Mouse (Mus musculus): Measurements from ENCODE around the gene Hpse2. TPM values are rescaled to one million over a fixed set of nuclear protein-coding genes. Genes with fewer than 3 reads are reported as not detected.
A peak's percentile ranks its signal among the peaks of the same experiment; 100 is the strongest.
"Not testable (repeated sequence)": the region's sequence is repeated elsewhere in the genome, so short reads cannot be mapped to it uniquely, and the experiment has no call there.

Hpse2 gene
- polyA plus RNA-seq, 1 experiment from 2014 or later: 0.08 TPM

DNA sequence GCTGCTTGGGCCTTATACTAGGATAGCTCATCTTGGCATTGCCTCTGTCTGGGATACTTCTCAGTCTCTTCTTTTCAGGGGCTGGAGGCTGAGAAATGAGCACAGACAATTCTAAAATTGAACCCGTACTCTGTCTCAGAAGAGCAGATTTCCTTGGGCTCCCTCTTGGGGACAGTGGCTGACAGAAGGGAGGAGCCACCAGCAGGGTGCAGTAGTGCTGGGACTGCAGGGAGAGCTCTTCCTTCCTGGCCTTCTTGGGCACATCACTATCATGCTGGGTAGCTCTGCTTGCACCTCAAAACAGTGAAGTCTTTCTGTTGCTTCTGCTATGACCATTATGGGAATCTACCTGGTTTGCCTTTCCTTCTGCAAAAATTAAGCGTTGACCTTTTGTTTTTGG lies 603.0 kb downstream of the Hpse2 start:
- H3K27ac ChIP-seq: no peak overlapping the region
- H3K4me2 ChIP-seq (ENCODE audit: low read length): no peak overlapping the region
- ATAC-seq (replicated peaks; ENCODE audit: low FRiP score, low read depth) (no peak), DNase-seq (ENCODE audit: low spot score) (no peak)
- H3K36me3 ChIP-seq (ENCODE audit: insufficient read depth, low read length): no peaks in the 10 kb centered on the region
- H3K27me3 ChIP-seq (ENCODE audit: insufficient read depth, low read length): no peaks in the 10 kb centered on the region
- no peaks in the 10 kb centered on the region for H3K9me3 ChIP-seq (replicated peaks; ENCODE audit: low read length)
- no peak overlapping the region for H3K9ac ChIP-seq (ENCODE audit: low read depth, low read length)
- TF ChIP-seq CTCF (IDR thresholded peaks at IDR 0.05; ENCODE audit: low read depth): peak; percentile 43
- H3K4me1 ChIP-seq (replicated peaks; ENCODE audit: insufficient read depth, low read length): peaks cover under 1% of the 10 kb centered on the region; the same call in 1 of the 2 replicates
- 41% methylated on average over 2 of the region's 2 CpGs for WGBS
- no peak overlapping the region for H3K4me3 ChIP-seq (replicated peaks; ENCODE audit: low read depth, low read length)

- 53% methylated on average over 7 of the region's 7 CpGs for WGBS
- peak overlapping the region; percentile 55 for H3K9ac ChIP-seq (ENCODE audit: low read depth, low read length)
- H3K9me3 ChIP-seq (replicated peaks; ENCODE audit: low read length); H3K4me1 ChIP-seq (replicated peaks; ENCODE audit: insufficient read depth, low read length); H3K27me3 ChIP-seq (ENCODE audit: insufficient read depth, low read length); DNase-seq (ENCODE audit: low spot score); ATAC-seq (replicated peaks; ENCODE audit: low FRiP score, low read depth); H3K36me3 ChIP-seq (ENCODE audit: insufficient read depth, low read length): not testable (repeated sequence)
- H3K27ac ChIP-seq: peak overlapping the region; percentile 72
- peak overlapping the region; percentile 45 for H3K4me3 ChIP-seq (replicated peaks; ENCODE audit: low read depth, low read length)
- H3K4me2 ChIP-seq (ENCODE audit: low read length): peak overlapping the region; percentile 53
- TF ChIP-seq CTCF (IDR thresholded peaks at IDR 0.05; ENCODE audit: low read depth): 0 out of 2 replicates have a peak, but pooled peaks have one; percentile 9
Observed at GRCm38 (mm10) chr19:42780156-42780538, 608.0 kb downstream of the Hpse2 start.

DNA sequence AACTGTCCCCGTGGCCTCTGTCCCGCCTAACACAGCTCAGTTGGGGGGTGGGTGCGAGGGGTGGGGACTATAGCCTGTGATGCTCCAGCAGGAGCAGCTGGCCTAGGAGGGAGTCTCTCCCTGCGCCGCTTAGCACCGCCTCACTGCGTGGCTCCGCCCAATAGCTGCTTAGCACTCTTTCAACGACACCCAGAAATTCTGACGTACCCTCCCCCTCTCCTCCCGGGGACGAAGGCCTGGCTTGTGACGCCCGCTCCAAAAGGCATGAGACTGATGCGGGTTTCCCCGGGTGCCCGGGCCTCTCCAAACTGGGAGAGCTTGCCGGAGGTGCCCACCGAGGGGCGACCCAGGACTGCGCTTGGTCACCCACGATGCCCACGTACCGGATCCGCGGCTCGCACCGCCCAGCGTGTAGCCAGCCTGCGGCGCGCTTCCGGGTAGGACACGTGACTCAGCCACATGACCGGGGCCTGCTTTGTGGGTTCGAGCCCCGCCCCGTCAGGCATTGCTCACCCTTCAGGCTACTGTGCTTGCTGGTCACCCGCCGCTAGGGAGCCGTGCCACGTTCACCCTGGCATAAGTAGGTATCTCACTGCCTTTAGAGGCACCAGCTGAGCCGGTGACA lies 608.5 kb downstream of the Hpse2 start, which contains the start of gene Hps1:
Gene Hps1, minus strand, starts transcription at position 448 of the 625 bp plus-strand sequence.
- Histone ChIP-seq H3K9me3 (replicated peaks; ENCODE audit: low read length) (no peaks in the 10 kb centered on the region), H3K4me2 (ENCODE audit: low read length) (peak within 1 kb of the TSS; percentile 53), H3K27me3 (ENCODE audit: insufficient read depth, low read length) (no peaks in the 10 kb centered on the region), H3K4me3 (replicated peaks; ENCODE audit: low read depth, low read length) (peak within 1 kb of the TSS; percentile 45), H3K9ac (ENCODE audit: low read depth, low read length) (peak within 1 kb of the TSS; percentile 55), H3K4me1 (replicated peaks; ENCODE audit: insufficient read depth, low read length) (peaks cover 7% of the 10 kb centered on the region; the same call in 1 of the 2 replicates), H3K27ac (peak within 1 kb of the TSS; percentile 72), H3K36me3 (ENCODE audit: insufficient read depth, low read length) (no peaks in the 10 kb centered on the region)
- no peak for TF ChIP-seq CTCF (IDR thresholded peaks at IDR 0.05; ENCODE audit: low read depth)
- ATAC-seq (replicated peaks; ENCODE audit: low FRiP score, low read depth): peak; percentile 94
- under 1% methylated on average over 43 of the region's 43 CpGs for WGBS
- peak; percentile 95 for DNase-seq (ENCODE audit: low spot score)

DNA sequence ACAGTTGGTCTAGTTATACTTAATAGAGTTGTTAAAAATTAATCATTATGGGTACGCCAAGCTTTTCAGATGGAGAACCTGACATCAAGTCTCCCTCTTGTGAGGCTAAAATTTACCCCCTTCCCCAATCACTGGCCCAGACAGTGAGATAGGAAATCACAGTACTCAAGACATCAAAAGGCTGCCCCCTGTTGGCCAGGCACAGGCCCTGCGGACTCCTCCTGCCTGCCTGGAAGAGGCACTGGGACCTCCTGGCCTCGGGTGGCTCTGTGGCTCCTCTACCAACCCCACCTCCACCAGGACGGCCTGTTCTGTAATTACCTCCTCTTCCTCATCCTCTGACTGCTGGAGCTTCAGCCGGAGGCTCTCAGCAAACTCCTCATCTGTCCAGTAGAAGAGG lies 610.4 kb downstream of the Hpse2 start:
- WGBS: 69% methylated on average over 5 of the region's 5 CpGs
- Histone ChIP-seq H3K4me1 (replicated peaks; ENCODE audit: insufficient read depth, low read length) (peaks cover 7% of the 10 kb centered on the region; the same call in 1 of the 2 replicates), H3K36me3 (ENCODE audit: insufficient read depth, low read length) (no peaks in the 10 kb centered on the region), H3K27me3 (ENCODE audit: insufficient read depth, low read length) (no peaks in the 10 kb centered on the region), H3K27ac (no peak overlapping the region), H3K9ac (ENCODE audit: low read depth, low read length) (no peak overlapping the region), H3K9me3 (replicated peaks; ENCODE audit: low read length) (no peaks in the 10 kb centered on the region), H3K4me3 (replicated peaks; ENCODE audit: low read depth, low read length) (no peak overlapping the region), H3K4me2 (ENCODE audit: low read length) (no peak overlapping the region)
- DNase-seq (ENCODE audit: low spot score): no peak
- ATAC-seq (replicated peaks; ENCODE audit: low FRiP score, low read depth): no peak
- TF ChIP-seq CTCF (IDR thresholded peaks at IDR 0.05; ENCODE audit: low read depth): no peak; the same call in 1 of the 2 replicates

DNA sequence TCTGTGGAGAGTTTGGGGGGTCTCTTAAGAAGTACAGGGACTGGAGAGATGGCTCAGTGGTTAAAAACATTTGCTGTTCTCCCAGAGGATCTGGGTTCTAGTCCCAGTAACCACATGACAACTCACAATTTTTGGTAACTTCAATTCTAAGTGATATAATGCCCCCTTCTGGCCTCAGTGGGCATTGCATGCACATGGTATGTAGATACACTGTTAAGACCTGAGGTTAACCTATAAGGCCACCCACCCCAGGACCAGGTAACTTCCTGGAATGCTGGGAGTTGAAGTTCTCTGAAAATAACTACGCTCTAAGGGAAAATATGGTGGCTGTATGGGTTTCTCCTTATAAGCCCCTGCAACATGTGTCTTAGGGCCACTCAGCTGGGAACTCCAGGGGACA lies 611.3 kb downstream of the Hpse2 start:
- TF ChIP-seq CTCF (IDR thresholded peaks at IDR 0.05; ENCODE audit: low read depth): peak; percentile 54
- DNase-seq (ENCODE audit: low spot score): no peak
- WGBS: 96% methylated on average over 1 of the region's 1 CpGs

DNA sequence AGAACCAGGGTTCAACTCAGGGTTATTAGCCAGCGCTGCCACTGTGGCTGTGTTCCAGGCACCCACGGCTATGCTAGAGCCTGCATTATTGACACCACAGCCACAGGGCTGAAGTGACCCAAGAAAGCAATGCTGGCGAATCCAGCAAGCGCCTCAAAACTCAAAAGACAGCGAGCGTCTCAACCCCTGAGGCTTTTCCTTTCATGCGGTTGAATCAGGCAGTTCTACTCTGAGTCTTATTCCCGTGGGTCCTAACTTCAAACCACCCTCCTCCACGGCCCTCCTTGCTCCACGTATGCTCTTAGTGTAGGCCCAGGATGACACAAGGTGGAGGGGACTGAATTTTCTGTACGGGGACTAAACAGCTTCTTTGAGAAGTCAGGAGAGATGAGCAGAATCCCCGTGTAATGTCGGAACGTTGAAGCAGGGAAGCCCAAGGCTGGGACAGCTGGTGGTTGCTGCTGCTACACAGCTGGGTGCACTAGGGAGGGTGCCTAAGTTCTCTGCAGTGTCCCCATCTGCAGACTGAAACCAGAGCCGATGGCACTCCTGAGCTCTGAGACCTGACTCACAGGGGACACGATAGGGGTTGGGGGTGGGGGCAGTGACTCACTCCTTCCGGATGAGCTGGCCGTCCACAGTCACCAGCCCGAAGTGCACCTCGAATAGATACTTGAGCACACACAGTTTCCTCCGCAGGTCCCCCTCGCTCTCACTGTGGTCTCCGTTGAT lies 617.8 kb downstream of the Hpse2 start:
- ATAC-seq (replicated peaks; ENCODE audit: low FRiP score, low read depth) (0 out of 2 replicates have a peak, but pooled peaks have one; percentile 21), DNase-seq (ENCODE audit: low spot score) (no peak)
- H3K4me3 ChIP-seq (replicated peaks; ENCODE audit: low read depth, low read length): no peak overlapping the region
- 67% methylated on average over 23 of the region's 23 CpGs for WGBS
- H3K9ac ChIP-seq (ENCODE audit: low read depth, low read length): no peak overlapping the region
- TF ChIP-seq CTCF (IDR thresholded peaks at IDR 0.05; ENCODE audit: low read depth): no peak
- no peak overlapping the region for H3K4me2 ChIP-seq (ENCODE audit: low read length)
- H3K36me3 ChIP-seq (ENCODE audit: insufficient read depth, low read length): no peaks in the 10 kb centered on the region
- H3K27me3 ChIP-seq (ENCODE audit: insufficient read depth, low read length): no peaks in the 10 kb centered on the region
- H3K4me1 ChIP-seq (replicated peaks; ENCODE audit: insufficient read depth, low read length): no peaks in the 10 kb centered on the region
- H3K9me3 ChIP-seq (replicated peaks; ENCODE audit: low read length): no peaks in the 10 kb centered on the region
- H3K27ac ChIP-seq: no peak overlapping the region

More for the DNA sequence above, 611.3 kb downstream of the Hpse2 start:
- no peak overlapping the region for H3K4me3 ChIP-seq (replicated peaks; ENCODE audit: low read depth, low read length)
- no peak overlapping the region for H3K27ac ChIP-seq
- no peak overlapping the region for H3K4me2 ChIP-seq (ENCODE audit: low read length)
- H3K9me3 ChIP-seq (replicated peaks; ENCODE audit: low read length): no peaks in the 10 kb centered on the region
- no peaks in the 10 kb centered on the region for H3K27me3 ChIP-seq (ENCODE audit: insufficient read depth, low read length)
- peaks cover 7% of the 10 kb centered on the region; the same call in 1 of the 2 replicates for H3K4me1 ChIP-seq (replicated peaks; ENCODE audit: insufficient read depth, low read length)
- H3K9ac ChIP-seq (ENCODE audit: low read depth, low read length): no peak overlapping the region
- no peaks in the 10 kb centered on the region for H3K36me3 ChIP-seq (ENCODE audit: insufficient read depth, low read length)
- no peak for ATAC-seq (replicated peaks; ENCODE audit: low FRiP score, low read depth)
